ENCODE assay signal across 8 mouse cellular contexts in the genomic region with DNA sequence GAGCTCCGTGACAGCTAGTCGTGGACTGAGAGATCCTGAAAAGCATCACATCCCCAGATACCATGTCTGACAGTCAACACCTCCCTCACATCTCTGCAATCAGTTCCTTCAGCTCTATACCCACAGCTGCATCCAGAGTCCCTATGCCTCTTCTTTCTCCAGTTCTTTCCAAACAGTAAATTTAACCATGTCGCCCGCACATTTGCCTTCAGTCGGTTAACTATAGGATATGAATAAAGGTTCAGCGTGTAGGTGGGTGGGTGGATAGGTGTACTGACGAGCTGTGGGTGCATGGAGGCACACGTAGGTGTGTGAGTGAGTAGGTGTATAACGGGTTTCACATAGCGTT. TPM values are rescaled to one million over a fixed set of nuclear protein-coding genes. Genes with fewer than 3 reads are reported as not detected.
DNase-seq lines count a peak whose midpoint lies in the region; ATAC-seq and TF ChIP-seq lines count a peak whose summit lies in the region.

No protein-coding gene starts in this region.

- H3K27ac ChIP-seq in left cerebral cortex, adult 2 months, result peak overlapping the region; percentile 98
- no peak overlapping the region for H3K27ac ChIP-seq in embryonic facial prominence, embryonic 12.5 days
- H3K27ac ChIP-seq in intestine, embryonic 16.5 days (ENCODE audit: low read length), result no peak overlapping the region
- peak overlapping the region; percentile 95 for H3K27ac ChIP-seq in neural tube, embryonic 13.5 days (replicated peaks)

- DNase-seq in left cerebral cortex, adult 2 months (ENCODE audit: extremely low spot score in 1 of 2, low spot score in 2 of 2), result no peak
- DNase-seq in left cerebral cortex, adult 11 months (ENCODE audit: low spot score), result no peak
- DNase-seq in layer of hippocampus, postnatal 25 days (ENCODE audit: extremely low spot score in 1 of 2, low spot score in 1 of 2), result no peak
- DNase-seq in adrenal gland, adult 18-20 months (ENCODE audit: low spot score in 2 of 2), result no peak
- no peak for DNase-seq in cerebellum, postnatal 25 days

- H3K36me3 ChIP-seq in embryonic facial prominence, embryonic 12.5 days, result no peaks in the 10 kb centered on the region
- H3K36me3 ChIP-seq in intestine, embryonic 16.5 days (ENCODE audit: control insufficient read depth, insufficient read depth, low read length), result no peaks in the 10 kb centered on the region
- no peaks in the 10 kb centered on the region for H3K36me3 ChIP-seq in neural tube, embryonic 13.5 days

- intact Hi-C loops in left cerebral cortex, adult 2 months (cut with DNase I), result no loop called here

- no peak for ATAC-seq in embryonic facial prominence, embryonic 12.5 days (ENCODE audit: insufficient number of reproducible peaks, insufficient read depth, low FRiP score, low TSS enrichment)
- ATAC-seq in intestine, embryonic 16.5 days, result no peak
- no peak for ATAC-seq in neural tube, embryonic 13.5 days (ENCODE audit: low read depth)

- peak overlapping the region; percentile 84 for H3K9ac ChIP-seq in embryonic facial prominence, embryonic 12.5 days
- peak overlapping the region; percentile 95; the same call in 1 of the 2 replicates for H3K9ac ChIP-seq in intestine, embryonic 16.5 days (ENCODE audit: low read depth, low read length)
- H3K9ac ChIP-seq in neural tube, embryonic 13.5 days, result peak overlapping the region; percentile 96

- 79% methylated on average over 10 of the region's 10 CpGs for WGBS in embryonic facial prominence, embryonic 12.5 days
- 82% methylated on average over 10 of the region's 10 CpGs for WGBS in intestine, embryonic 16.5 days
- 78% methylated on average over 10 of the region's 10 CpGs for WGBS in neural tube, embryonic 13.5 days

- peaks cover 12% of the 10 kb centered on the region for H3K4me1 ChIP-seq in embryonic facial prominence, embryonic 12.5 days
- peaks cover 12% of the 10 kb centered on the region for H3K4me1 ChIP-seq in intestine, embryonic 16.5 days (ENCODE audit: control insufficient read depth, insufficient read depth, low read length)
- peaks cover 19% of the 10 kb centered on the region for H3K4me1 ChIP-seq in neural tube, embryonic 13.5 days (replicated peaks)

- TF ChIP-seq CTCF in left cerebral cortex, adult 2 months (IDR thresholded peaks at IDR 0.05), result no peak

- peak overlapping the region; percentile 85 for H3K4me3 ChIP-seq in left cerebral cortex, adult 2 months
- peak overlapping the region; percentile 62 for H3K4me3 ChIP-seq in embryonic facial prominence, embryonic 12.5 days
- H3K4me3 ChIP-seq in intestine, embryonic 16.5 days (ENCODE audit: low read length), result peak overlapping the region; percentile 75
- H3K4me3 ChIP-seq in neural tube, embryonic 13.5 days, result peak overlapping the region; percentile 76

- 0 out of 2 replicates have a peak, but pooled peaks cover 3% of the 10 kb centered on the region for H3K27me3 ChIP-seq in embryonic facial prominence, embryonic 12.5 days
- H3K27me3 ChIP-seq in intestine, embryonic 16.5 days (replicated peaks; ENCODE audit: control insufficient read depth, insufficient read depth, low read length), result no peaks in the 10 kb centered on the region
- H3K27me3 ChIP-seq in neural tube, embryonic 13.5 days, result peaks cover 7% of the 10 kb centered on the region; the same call in 1 of the 2 replicates

- peak overlapping the region; percentile 86 for H3K4me2 ChIP-seq in embryonic facial prominence, embryonic 12.5 days (replicated peaks)
- peak overlapping the region; percentile 83 for H3K4me2 ChIP-seq in intestine, embryonic 16.5 days (ENCODE audit: low read depth, low read length)
- peak overlapping the region; percentile 95 for H3K4me2 ChIP-seq in neural tube, embryonic 13.5 days

- H3K9me3 ChIP-seq in embryonic facial prominence, embryonic 12.5 days, result no peaks in the 10 kb centered on the region
- no peaks in the 10 kb centered on the region for H3K9me3 ChIP-seq in intestine, embryonic 16.5 days (ENCODE audit: control insufficient read depth, low read length)
- H3K9me3 ChIP-seq in neural tube, embryonic 13.5 days, result no peaks in the 10 kb centered on the region

RNA-seq across cellular contexts. Expression of a gene that starts 15.5 kb away (rescaled TPM):
- total RNA-seq in left cerebral cortex, adult 2 months (2021), result 1 to 10 TPM; 1.1 to 1.2 TPM
- 2.1 and 2.5 TPM in 2 replicates for polyA plus RNA-seq in embryonic facial prominence, embryonic 12.5 days (2016; fragmentation: Nextera tagmentation; extraction: Ambion mirVana)
- 6.8 and 8.2 TPM in 2 replicates for polyA plus RNA-seq in intestine, embryonic 16.5 days (2015; fragmentation: Nextera tagmentation; extraction: Ambion mirVana)
- polyA plus RNA-seq in neural tube, embryonic 13.5 days (2015; fragmentation: Nextera tagmentation; extraction: Ambion mirVana), result 2.1 TPM in 2 replicates
- total RNA-seq in layer of hippocampus, postnatal 25 days (2021), result under 1 TPM; 0.40 to 0.76 TPM
- 1 to 10 TPM; 4.5 to 6.9 TPM for total RNA-seq in adrenal gland, adult 18-20 months (2021)

RNA-seq across cellular contexts. Expression of a gene that starts 19.4 kb away (rescaled TPM):
- total RNA-seq in left cerebral cortex, adult 2 months (2021), result 100 to 1,000 TPM; 144 to 157 TPM
- 98.8 and 153 TPM in 2 replicates for polyA plus RNA-seq in embryonic facial prominence, embryonic 12.5 days (2016; fragmentation: Nextera tagmentation; extraction: Ambion mirVana)
- polyA plus RNA-seq in intestine, embryonic 16.5 days (2015; fragmentation: Nextera tagmentation; extraction: Ambion mirVana), result 56.5 and 65.5 TPM in 2 replicates
- 73.4 and 101 TPM in 2 replicates for polyA plus RNA-seq in neural tube, embryonic 13.5 days (2015; fragmentation: Nextera tagmentation; extraction: Ambion mirVana)
- total RNA-seq in layer of hippocampus, postnatal 25 days (2021), result 100 to 1,000 TPM; 147 to 158 TPM
- 100 to 1,000 TPM; 184 to 355 TPM for total RNA-seq in adrenal gland, adult 18-20 months (2021)

RNA-seq across cellular contexts. Expression of a gene that starts 26.2 kb away (rescaled TPM):
- 100 to 1,000 TPM; 280 to 294 TPM for total RNA-seq in left cerebral cortex, adult 2 months (2021)
- polyA plus RNA-seq in embryonic facial prominence, embryonic 12.5 days (2016; fragmentation: Nextera tagmentation; extraction: Ambion mirVana), result 17.0 and 19.2 TPM in 2 replicates
- polyA plus RNA-seq in intestine, embryonic 16.5 days (2015; fragmentation: Nextera tagmentation; extraction: Ambion mirVana), result 12.4 and 13.2 TPM in 2 replicates
- polyA plus RNA-seq in neural tube, embryonic 13.5 days (2015; fragmentation: Nextera tagmentation; extraction: Ambion mirVana), result 23.7 and 26.9 TPM in 2 replicates
- 100 to 1,000 TPM; 180 to 192 TPM for total RNA-seq in layer of hippocampus, postnatal 25 days (2021)
- 10 to 100 TPM; 36.4 to 48.5 TPM for total RNA-seq in adrenal gland, adult 18-20 months (2021)

RNA-seq across cellular contexts. Expression of a gene that starts 49.6 kb away (rescaled TPM):
- total RNA-seq in left cerebral cortex, adult 2 months (2021), result 10 to 100 TPM; 19.7 to 21.5 TPM
- polyA plus RNA-seq in embryonic facial prominence, embryonic 12.5 days (2016; fragmentation: Nextera tagmentation; extraction: Ambion mirVana), result 205 and 218 TPM in 2 replicates
- 168 and 186 TPM in 2 replicates for polyA plus RNA-seq in intestine, embryonic 16.5 days (2015; fragmentation: Nextera tagmentation; extraction: Ambion mirVana)
- 66.3 and 75.0 TPM in 2 replicates for polyA plus RNA-seq in neural tube, embryonic 13.5 days (2015; fragmentation: Nextera tagmentation; extraction: Ambion mirVana)
- 10 to 100 TPM; 20.0 to 21.9 TPM for total RNA-seq in layer of hippocampus, postnatal 25 days (2021)
- 10 to 100 TPM; 36.6 to 43.6 TPM for total RNA-seq in adrenal gland, adult 18-20 months (2021)

Comparison
In these comparisons a context has a peak if more than half of its experiments do, and no peak if none do; other contexts are left out.
1. H3K27ac ChIP-seq: peak in left cerebral cortex, adult 2 months (single experiment) and neural tube, embryonic 13.5 days (single experiment); none in embryonic facial prominence, embryonic 12.5 days (single experiment) and intestine, embryonic 16.5 days (single experiment).
2. Peak in every context shown above with its lines, with median percentiles within 50 percentile points of each other: H3K4me3 ChIP-seq, H3K4me2 ChIP-seq and H3K9ac ChIP-seq.